Mouse (Mus musculus) cortical plate, adult 2 months (tissue): ENCODE results near the gene Evi5.

Experiments
- CTCF ChIP-seq: fragments of 200-500 bp; IDR thresholded peaks from 2 replicates; pipeline ENCODE4 v1.5.1; 2011; ENCODE audit warnings: mild to moderate bottlenecking, control low read depth, low read length; ENCODE audit not compliant: insufficient read depth; ENCODE audit errors: extremely low read depth
- POLR2A ChIP-seq: fragments of 200-500 bp; IDR thresholded peaks from 2 replicates; pipeline ENCODE4 v1.6.1; 2011; ENCODE audit warnings: mild to moderate bottlenecking, low read length, control low read depth; ENCODE audit not compliant: insufficient read depth; ENCODE audit errors: extremely low read depth

- TF ChIP-seq POLR2A (no peak), CTCF (no peak)
Observed at GRCm38 (mm10) chr5:107802621-107803020, 72.3 kb downstream of the Evi5 start.
